Mouse (Mus musculus) liver, adult 2 months (tissue): ENCODE results near the gene Elp4.

Source experiments
- CTCF ChIP-seq: fragments of 200-500 bp; IDR thresholded peaks from 2 replicates; pipeline ENCODE4 v1.5.1; 2011; ENCODE audit warnings: low read depth, low read length, control low read depth
- POLR2A ChIP-seq: fragments of 200-500 bp; IDR thresholded peaks from 2 replicates; pipeline ENCODE4 v1.6.1; 2011; ENCODE audit warnings: low read length, control low read depth; ENCODE audit not compliant: insufficient read depth; ENCODE audit errors: extremely low read depth

- TF ChIP-seq POLR2A = no peak
- no peak for TF ChIP-seq CTCF
Observed at GRCm38 (mm10) chr2:105671116-105671797, 233.1 kb downstream of the Elp4 start.
